Mouse (Mus musculus) kidney, adult 2 months (tissue): Measurements from ENCODE around the gene Exosc5.

ENCODE experiments used
- CTCF ChIP-seq: fragments of 200-500 bp; conservative IDR thresholded peaks from 2 replicates; pipeline ENCODE4 v1.5.1; 2011; ENCODE audit warnings: low read depth, mild to moderate bottlenecking, control low read depth, low read length, moderate library complexity, mixed read lengths; ENCODE audit not compliant: insufficient read depth, insufficient read length
- POLR2A ChIP-seq: fragments of 200-500 bp; IDR thresholded peaks from one replicate; pipeline ENCODE4 v1.6.1; 2011; ENCODE audit warnings: low read depth, low read length, control low read depth

GRCm38 (mm10) chr7:25711165-25711564, 52.2 kb downstream of the Exosc5 start:
- TF ChIP-seq POLR2A (no peak), CTCF (no peak)
